Mouse (Mus musculus) urinary bladder, adult 18-20 months (tissue): ENCODE measurements around the gene Fbxo17.

Experiments
- DNase-seq, 2 experiments: peaks; one replicate each; pipeline ENCODE4 v3.0.0; 2022; ENCODE audit warnings: low spot score in 2 of 2, mixed read lengths in 2 of 2

The Fbxo17 gene

GRCm38 (mm10) chr7:28767462-28767965 lies 50.9 kb downstream of the Fbxo17 start, which contains the start of gene Nfkbib:
TSS of gene Nfkbib (minus strand) at chr7:28767512.
- DNase-seq = no peak

GRCm38 (mm10) chr7:28769414-28769958 lies 52.9 kb downstream of the Fbxo17 start:
- no peak for DNase-seq

- DNase-seq = no peak
Observed at GRCm38 (mm10) chr7:28770309-28770708, 53.7 kb downstream of the Fbxo17 start.

- DNase-seq = no peak
Observed at GRCm38 (mm10) chr7:28771867-28772266, 55.3 kb downstream of the Fbxo17 start.

- no peak for DNase-seq
Observed at GRCm38 (mm10) chr7:28773163-28773562, 56.6 kb downstream of the Fbxo17 start.

- no peak for DNase-seq
Observed at GRCm38 (mm10) chr7:28774164-28774563, 57.6 kb downstream of the Fbxo17 start.

GRCm38 (mm10) chr7:28775129-28775528 lies 58.5 kb downstream of the Fbxo17 start:
- DNase-seq = no peak

GRCm38 (mm10) chr7:28778825-28779224 lies 62.2 kb downstream of the Fbxo17 start:
- DNase-seq = no peak

GRCm38 (mm10) chr7:28780067-28780658 lies 63.6 kb downstream of the Fbxo17 start:
- DNase-seq = peak; percentile 81 to 82

- no peak for DNase-seq
Observed at GRCm38 (mm10) chr7:28780857-28781256, 64.3 kb downstream of the Fbxo17 start.

GRCm38 (mm10) chr7:28781261-28781663 lies 64.7 kb downstream of the Fbxo17 start:
- DNase-seq = no peak

- no peak for DNase-seq
Observed at GRCm38 (mm10) chr7:28785161-28785560, 68.6 kb downstream of the Fbxo17 start.
